Mouse (Mus musculus) embryonic facial prominence, embryonic 13.5 days (tissue): Measurements from ENCODE around the gene Rplp2. TPM values are rescaled to one million over a fixed set of nuclear protein-coding genes. Genes with fewer than 3 reads are reported as not detected.

ENCODE experiments used
- ATAC-seq: fragments of 200-750 bp; cut with Nextera tagmentation; 2 replicates; pipeline ENCODE4 v1.8.0; 2017; ENCODE audit warnings: low read depth; ENCODE audit not compliant: insufficient number of reproducible peaks, insufficient read depth, low FRiP score, low TSS enrichment
- H3K27ac ChIP-seq: fragments of 300-500 bp; sonication (generic); 2 replicates; pipeline ENCODE4 v1.5.1; 2015; ENCODE audit warnings: moderate library complexity, mild to moderate bottlenecking, inconsistent platforms
- H3K27me3 ChIP-seq: fragments of 300-500 bp; sonication (generic); 2 replicates; pipeline ENCODE4 v1.6.1; 2015; ENCODE audit warnings: mild to moderate bottlenecking, inconsistent platforms
- H3K36me3 ChIP-seq: fragments of 300-500 bp; sonication (generic); 2 replicates; pipeline ENCODE4 v1.6.1; 2015; ENCODE audit warnings: mild to moderate bottlenecking, inconsistent platforms
- H3K4me1 ChIP-seq: fragments of 300-500 bp; sonication (generic); 2 replicates; pipeline ENCODE4 v1.6.1; 2015; ENCODE audit warnings: inconsistent platforms
- H3K4me2 ChIP-seq: fragments of 300-500 bp; sonication (generic); 2 replicates; pipeline ENCODE4 v1.6.1; 2015; ENCODE audit warnings: moderate library complexity, mild to moderate bottlenecking, inconsistent platforms
- H3K4me3 ChIP-seq: fragments of 300-500 bp; sonication (generic); 2 replicates; pipeline ENCODE4 v1.5.1; 2015; ENCODE audit warnings: mild to moderate bottlenecking, inconsistent platforms
- H3K9ac ChIP-seq: fragments of 300-500 bp; sonication (generic); 2 replicates; pipeline ENCODE4 v1.6.1; 2015; ENCODE audit warnings: mild to moderate bottlenecking, inconsistent platforms
- H3K9me3 ChIP-seq: fragments of 300-500 bp; sonication (generic); 2 replicates; pipeline ENCODE4 v1.6.1; 2016; ENCODE audit warnings: inconsistent platforms
- WGBS: fragments of 180-500 bp; shearing (Covaris S2); methylation state at CpG from one replicate; pipeline ENCODE4 v1.1.7; 2015; ENCODE audit warnings: mixed read lengths; 5-methylcytosine and 5-hydroxymethylcytosine counted together
- polyA plus RNA-seq: library from polyadenylated mRNA; unstranded; fragments of >200 nt; fragmentation: Nextera tagmentation; extraction: Ambion mirVana; gene quantifications from 2 replicates; pipeline ENCODE4 v1.2.1, GENCODE M21; 2015

Gene Rplp2
- polyA plus RNA-seq, 1 experiment from 2014 or later, result 1,500 TPM

GRCm38 (mm10) chr7:141470637-141470944 lies 23.4 kb downstream of the Rplp2 start:
- Histone ChIP-seq H3K9me3 (no peaks in the 10 kb centered on the region), H3K36me3 (peaks cover 36% of the 10 kb centered on the region), H3K27me3 (peaks cover 12% of the 10 kb centered on the region), H3K4me2 (no peak overlapping the region), H3K4me3 (no peak overlapping the region), H3K4me1 (peaks cover 55% of the 10 kb centered on the region), H3K9ac (no peak overlapping the region), H3K27ac (no peak overlapping the region)
- WGBS, result 94% methylated on average over 10 of the region's 10 CpGs
- no peak for ATAC-seq

- 92% methylated on average over 1 of the region's 1 CpGs for WGBS
- Histone ChIP-seq H3K27ac (no peak overlapping the region), H3K9ac (no peak overlapping the region), H3K9me3 (no peaks in the 10 kb centered on the region), H3K27me3 (peaks cover 5% of the 10 kb centered on the region), H3K4me3 (no peak overlapping the region), H3K4me2 (no peak overlapping the region), H3K4me1 (peaks cover 56% of the 10 kb centered on the region), H3K36me3 (peaks cover 36% of the 10 kb centered on the region)
- ATAC-seq, result no peak
Observed at GRCm38 (mm10) chr7:141471236-141471635, 24.1 kb downstream of the Rplp2 start.

- Histone ChIP-seq H3K27ac (no peak overlapping the region), H3K4me2 (no peak overlapping the region), H3K4me3 (no peak overlapping the region), H3K36me3 (peaks cover 36% of the 10 kb centered on the region), H3K9me3 (no peaks in the 10 kb centered on the region), H3K27me3 (no peaks in the 10 kb centered on the region), H3K4me1 (peaks cover 57% of the 10 kb centered on the region), H3K9ac (no peak overlapping the region)
- no peak for ATAC-seq
- 77% methylated on average over 6 of the region's 6 CpGs for WGBS
Observed at GRCm38 (mm10) chr7:141472226-141472625, 25.1 kb downstream of the Rplp2 start.

GRCm38 (mm10) chr7:141472763-141473162 lies 25.6 kb downstream of the Rplp2 start:
- Histone ChIP-seq H3K27ac (no peak overlapping the region), H3K4me2 (no peak overlapping the region), H3K9me3 (no peaks in the 10 kb centered on the region), H3K4me3 (no peak overlapping the region), H3K27me3 (no peaks in the 10 kb centered on the region), H3K36me3 (peaks cover 36% of the 10 kb centered on the region), H3K4me1 (peaks cover 63% of the 10 kb centered on the region), H3K9ac (peak overlapping the region; percentile 32; the same call in 1 of the 2 replicates)
- ATAC-seq, result no peak
- 86% methylated on average over 6 of the region's 6 CpGs for WGBS

- H3K9ac ChIP-seq, result peak overlapping the region; percentile 82
- ATAC-seq, result no peak
- H3K36me3 ChIP-seq, result peaks cover 34% of the 10 kb centered on the region
- H3K4me2 ChIP-seq, result peak overlapping the region; percentile 86
- peak overlapping the region; percentile 78 for H3K4me3 ChIP-seq
- 10% methylated on average over 5 of the region's 5 CpGs for WGBS
- no peaks in the 10 kb centered on the region for H3K9me3 ChIP-seq
- peaks cover 57% of the 10 kb centered on the region for H3K4me1 ChIP-seq
- no peaks in the 10 kb centered on the region for H3K27me3 ChIP-seq
- H3K27ac ChIP-seq, result no peak overlapping the region
Observed at GRCm38 (mm10) chr7:141474160-141474559, 27.0 kb downstream of the Rplp2 start.

GRCm38 (mm10) chr7:141475011-141475804 lies 28.0 kb downstream of the Rplp2 start, which contains the start of the genes Polr2l and Tspan4:
TSS of gene Polr2l (minus strand) at chr7:141475132.
TSS of gene Tspan4 (plus strand) at chr7:141475240.
- peak; percentile 74 for ATAC-seq
- peak within 1 kb of the TSS; percentile 82 for H3K9ac ChIP-seq
- WGBS, result under 1% methylated on average over 87 of the region's 87 CpGs
- no peaks in the 10 kb centered on the region; the same call in 1 of the 2 replicates for H3K27me3 ChIP-seq
- H3K4me2 ChIP-seq, result peak within 1 kb of the TSS; percentile 86
- H3K4me3 ChIP-seq, result peak within 1 kb of the TSS; percentile 78
- peaks cover 46% of the 10 kb centered on the region for H3K4me1 ChIP-seq
- peak within 1 kb of the TSS; percentile 90 for H3K27ac ChIP-seq
- no peaks in the 10 kb centered on the region for H3K9me3 ChIP-seq
- H3K36me3 ChIP-seq, result peaks cover 24% of the 10 kb centered on the region

- H3K27ac ChIP-seq, result peak overlapping the region; percentile 90
- ATAC-seq, result no peak
- WGBS, result 1% methylated on average over 12 of the region's 12 CpGs
Observed at GRCm38 (mm10) chr7:141475805-141476158, 28.6 kb downstream of the Rplp2 start.

GRCm38 (mm10) chr7:141476226-141476980 lies 29.2 kb downstream of the Rplp2 start:
- Histone ChIP-seq H3K4me1 (peaks cover 52% of the 10 kb centered on the region), H3K27me3 (peaks cover 6% of the 10 kb centered on the region), H3K4me2 (peak overlapping the region; percentile 86), H3K36me3 (peaks cover 12% of the 10 kb centered on the region), H3K9me3 (no peaks in the 10 kb centered on the region), H3K4me3 (peak overlapping the region; percentile 78), H3K9ac (peak overlapping the region; percentile 82), H3K27ac (peak overlapping the region; percentile 90)
- ATAC-seq, result peak; percentile 38; the same call in 1 of the 2 replicates
- 0% methylated on average over 10 of the region's 17 CpGs for WGBS

More at GRCm38 (mm10) chr7:141475805-141476158, 28.6 kb downstream of the Rplp2 start:
- Histone ChIP-seq H3K27me3 (no peaks in the 10 kb centered on the region; the same call in 1 of the 2 replicates), H3K36me3 (peaks cover 18% of the 10 kb centered on the region), H3K9me3 (no peaks in the 10 kb centered on the region), H3K9ac (peak overlapping the region; percentile 82), H3K4me2 (peak overlapping the region; percentile 86), H3K4me1 (peaks cover 46% of the 10 kb centered on the region), H3K4me3 (peak overlapping the region; percentile 78)

- Histone ChIP-seq H3K27me3 (peaks cover 12% of the 10 kb centered on the region), H3K9ac (peak overlapping the region; percentile 82; the same call in 1 of the 2 replicates), H3K4me3 (peak overlapping the region; percentile 78), H3K9me3 (no peaks in the 10 kb centered on the region), H3K27ac (peak overlapping the region; percentile 90), H3K4me2 (peak overlapping the region; percentile 86), H3K36me3 (peaks cover 10% of the 10 kb centered on the region), H3K4me1 (peaks cover 57% of the 10 kb centered on the region)
- ATAC-seq, result no peak
- 14% methylated on average over 7 of the region's 7 CpGs for WGBS
Observed at GRCm38 (mm10) chr7:141476981-141477370, 29.8 kb downstream of the Rplp2 start.

GRCm38 (mm10) chr7:141477578-141478269 lies 30.6 kb downstream of the Rplp2 start:
- peak overlapping the region; percentile 86 for H3K4me2 ChIP-seq
- no peak for ATAC-seq
- peaks cover 19% of the 10 kb centered on the region for H3K27me3 ChIP-seq
- no peaks in the 10 kb centered on the region for H3K9me3 ChIP-seq
- H3K4me1 ChIP-seq, result peaks cover 64% of the 10 kb centered on the region
- H3K9ac ChIP-seq, result peak overlapping the region; percentile 27; the same call in 1 of the 2 replicates
- H3K4me3 ChIP-seq, result peak overlapping the region; percentile 78
- H3K27ac ChIP-seq, result peak overlapping the region; percentile 90
- H3K36me3 ChIP-seq, result peaks cover 2% of the 10 kb centered on the region
- 41% methylated on average over 4 of the region's 4 CpGs for WGBS

- ATAC-seq, result no peak
- WGBS, result 61% methylated on average over 5 of the region's 5 CpGs
- Histone ChIP-seq H3K9me3 (no peaks in the 10 kb centered on the region), H3K4me2 (peak overlapping the region; percentile 86), H3K4me1 (peaks cover 64% of the 10 kb centered on the region), H3K4me3 (no peak overlapping the region), H3K27me3 (peaks cover 25% of the 10 kb centered on the region), H3K36me3 (no peaks in the 10 kb centered on the region), H3K9ac (peak overlapping the region; percentile 27; the same call in 1 of the 2 replicates), H3K27ac (peak overlapping the region; percentile 90)
Observed at GRCm38 (mm10) chr7:141478270-141478748, 31.1 kb downstream of the Rplp2 start.
